Mouse (Mus musculus): ENCODE results near the gene Pank4. TPM values are rescaled to one million over a fixed set of nuclear protein-coding genes. Genes with fewer than 3 reads are reported as not detected.

Gene Pank4
- polyA plus RNA-seq (2015; fragmentation: Nextera tagmentation; extraction: Ambion mirVana): 48.0 and 51.0 TPM in 2 replicates

GRCm38 (mm10) chr4:154963901-154964580 lies at the start of gene Pank4:
TSS of gene Pank4 (plus strand) at chr4:154964123.
- H3K27ac ChIP-seq: peak within 1 kb of the TSS; percentile 88
- H3K4me3 ChIP-seq: peak within 1 kb of the TSS; percentile 77
- peaks cover 2% of the 10 kb centered on the region for H3K36me3 ChIP-seq
- no peaks in the 10 kb centered on the region for H3K9me3 ChIP-seq
- H3K4me1 ChIP-seq: peaks cover 55% of the 10 kb centered on the region
- ATAC-seq (ENCODE audit: borderline replicate concordance, extremely low read depth, low FRiP score, low TSS enrichment): peak; percentile 94
- H3K9ac ChIP-seq: peak within 1 kb of the TSS; percentile 82
- peaks cover 46% of the 10 kb centered on the region for H3K27me3 ChIP-seq
- under 1% methylated on average over 53 of the region's 66 CpGs for WGBS
- peak within 1 kb of the TSS; percentile 77 for H3K4me2 ChIP-seq

- Histone ChIP-seq H3K4me3 (no peak overlapping the region), H3K9me3 (no peaks in the 10 kb centered on the region), H3K36me3 (no peaks in the 10 kb centered on the region), H3K9ac (no peak overlapping the region), H3K27me3 (no peaks in the 10 kb centered on the region), H3K4me1 (peaks cover 11% of the 10 kb centered on the region), H3K4me2 (no peak overlapping the region), H3K27ac (no peak overlapping the region)
- WGBS: 93% methylated on average over 4 of the region's 4 CpGs
- no peak for ATAC-seq (ENCODE audit: borderline replicate concordance, extremely low read depth, low FRiP score, low TSS enrichment)
These were observed 49.7 kb upstream of the Pank4 start for GRCm38 (mm10) chr4:154914252-154914651.

GRCm38 (mm10) chr4:154914707-154915106 lies 49.2 kb upstream of the Pank4 start:
- no peak overlapping the region for H3K4me3 ChIP-seq
- WGBS: 60% methylated on average over 3 of the region's 3 CpGs
- no peak for ATAC-seq (ENCODE audit: borderline replicate concordance, extremely low read depth, low FRiP score, low TSS enrichment)
- H3K27me3 ChIP-seq: no peaks in the 10 kb centered on the region
- H3K4me2 ChIP-seq: no peak overlapping the region
- peaks cover 11% of the 10 kb centered on the region for H3K4me1 ChIP-seq
- H3K9me3 ChIP-seq: no peaks in the 10 kb centered on the region
- H3K27ac ChIP-seq: no peak overlapping the region
- H3K9ac ChIP-seq: no peak overlapping the region
- no peaks in the 10 kb centered on the region for H3K36me3 ChIP-seq

- Histone ChIP-seq H3K27ac (no peak overlapping the region), H3K4me3 (no peak overlapping the region), H3K4me1 (peaks cover 11% of the 10 kb centered on the region), H3K27me3 (no peaks in the 10 kb centered on the region), H3K36me3 (no peaks in the 10 kb centered on the region), H3K9ac (no peak overlapping the region), H3K9me3 (no peaks in the 10 kb centered on the region), H3K4me2 (no peak overlapping the region)
- ATAC-seq (ENCODE audit: borderline replicate concordance, extremely low read depth, low FRiP score, low TSS enrichment): no peak
- WGBS: 73% methylated on average over 10 of the region's 10 CpGs
These were observed 48.6 kb upstream of the Pank4 start for GRCm38 (mm10) chr4:154915286-154915685.

GRCm38 (mm10) chr4:154916662-154917061 lies 47.3 kb upstream of the Pank4 start:
- WGBS: 81% methylated on average over 4 of the region's 4 CpGs
- Histone ChIP-seq H3K27ac (no peak overlapping the region), H3K9ac (no peak overlapping the region), H3K4me1 (peaks cover under 1% of the 10 kb centered on the region), H3K9me3 (no peaks in the 10 kb centered on the region), H3K4me2 (no peak overlapping the region), H3K36me3 (no peaks in the 10 kb centered on the region), H3K4me3 (no peak overlapping the region), H3K27me3 (no peaks in the 10 kb centered on the region)
- ATAC-seq (ENCODE audit: borderline replicate concordance, extremely low read depth, low FRiP score, low TSS enrichment): no peak

- H3K9ac ChIP-seq: no peak overlapping the region
- no peak overlapping the region for H3K4me3 ChIP-seq
- H3K4me2 ChIP-seq: no peak overlapping the region
- H3K4me1 ChIP-seq: peaks cover 4% of the 10 kb centered on the region; the same call in 1 of the 2 replicates
- 68% methylated on average over 4 of the region's 4 CpGs for WGBS
- H3K9me3 ChIP-seq: no peaks in the 10 kb centered on the region
- no peak overlapping the region for H3K27ac ChIP-seq
- no peaks in the 10 kb centered on the region for H3K27me3 ChIP-seq
- no peaks in the 10 kb centered on the region for H3K36me3 ChIP-seq
- no peak for ATAC-seq (ENCODE audit: borderline replicate concordance, extremely low read depth, low FRiP score, low TSS enrichment)
These were observed 41.6 kb upstream of the Pank4 start for GRCm38 (mm10) chr4:154922291-154922690.

GRCm38 (mm10) chr4:154922931-154923330 lies 41.0 kb upstream of the Pank4 start:
- no peak overlapping the region for H3K9ac ChIP-seq
- H3K27me3 ChIP-seq: no peaks in the 10 kb centered on the region
- H3K36me3 ChIP-seq: no peaks in the 10 kb centered on the region
- H3K4me1 ChIP-seq: peaks cover 10% of the 10 kb centered on the region
- no peak overlapping the region for H3K27ac ChIP-seq
- no peak for ATAC-seq (ENCODE audit: borderline replicate concordance, extremely low read depth, low FRiP score, low TSS enrichment)
- H3K9me3 ChIP-seq: no peaks in the 10 kb centered on the region
- no peak overlapping the region for H3K4me3 ChIP-seq
- H3K4me2 ChIP-seq: no peak overlapping the region
- WGBS: 75% methylated on average over 5 of the region's 5 CpGs

- Histone ChIP-seq H3K9ac (no peak overlapping the region), H3K9me3 (no peaks in the 10 kb centered on the region)
These were observed 38.5 kb upstream of the Pank4 start for GRCm38 (mm10) chr4:154925413-154925812.

GRCm38 (mm10) chr4:154926969-154927898 lies 36.7 kb upstream of the Pank4 start:
- H3K9ac ChIP-seq: peak overlapping the region; percentile 11; the same call in 1 of the 2 replicates
- H3K4me2 ChIP-seq: peak overlapping the region; percentile 46
- peak overlapping the region; percentile 25 for H3K4me3 ChIP-seq
- no peaks in the 10 kb centered on the region for H3K36me3 ChIP-seq
- peak overlapping the region; percentile 63 for H3K27ac ChIP-seq
- peaks cover 17% of the 10 kb centered on the region for H3K4me1 ChIP-seq
- ATAC-seq (ENCODE audit: borderline replicate concordance, extremely low read depth, low FRiP score, low TSS enrichment): 0 out of 2 replicates have a peak, but pooled peaks have one; percentile 5
- WGBS: 55% methylated on average over 9 of the region's 9 CpGs
- H3K27me3 ChIP-seq: no peaks in the 10 kb centered on the region
- no peaks in the 10 kb centered on the region for H3K9me3 ChIP-seq

More at GRCm38 (mm10) chr4:154925413-154925812, 38.5 kb upstream of the Pank4 start:
- no peak overlapping the region for H3K4me3 ChIP-seq
- 48% methylated on average over 4 of the region's 4 CpGs for WGBS
- ATAC-seq (ENCODE audit: borderline replicate concordance, extremely low read depth, low FRiP score, low TSS enrichment): no peak
- H3K36me3 ChIP-seq: no peaks in the 10 kb centered on the region
- H3K27ac ChIP-seq: no peak overlapping the region
- H3K27me3 ChIP-seq: no peaks in the 10 kb centered on the region
- peaks cover 17% of the 10 kb centered on the region for H3K4me1 ChIP-seq
- no peak overlapping the region for H3K4me2 ChIP-seq

GRCm38 (mm10) chr4:154927899-154928337 lies 36.0 kb upstream of the Pank4 start:
- H3K9ac ChIP-seq: peak overlapping the region; percentile 11; the same call in 1 of the 2 replicates
- peak; percentile 38 for ATAC-seq (ENCODE audit: borderline replicate concordance, extremely low read depth, low FRiP score, low TSS enrichment)
- peaks cover 17% of the 10 kb centered on the region for H3K4me1 ChIP-seq
- H3K27me3 ChIP-seq: no peaks in the 10 kb centered on the region
- peak overlapping the region; percentile 46 for H3K4me2 ChIP-seq
- H3K36me3 ChIP-seq: no peaks in the 10 kb centered on the region
- H3K9me3 ChIP-seq: no peaks in the 10 kb centered on the region
- 18% methylated on average over 5 of the region's 5 CpGs for WGBS
- peak overlapping the region; percentile 25 for H3K4me3 ChIP-seq
- H3K27ac ChIP-seq: peak overlapping the region; percentile 63

GRCm38 (mm10) chr4:154928395-154929087 lies 35.4 kb upstream of the Pank4 start, which contains the start of gene Tnfrsf14:
TSS of gene Tnfrsf14 (minus strand) at chr4:154928563.
- peak within 1 kb of the TSS; percentile 25 for H3K4me3 ChIP-seq
- H3K4me2 ChIP-seq: peak within 1 kb of the TSS; percentile 46
- H3K36me3 ChIP-seq: no peaks in the 10 kb centered on the region
- no peaks in the 10 kb centered on the region for H3K27me3 ChIP-seq
- WGBS: 26% methylated on average over 12 of the region's 12 CpGs
- H3K4me1 ChIP-seq: peaks cover 17% of the 10 kb centered on the region
- peak within 1 kb of the TSS; percentile 11; the same call in 1 of the 2 replicates for H3K9ac ChIP-seq
- peak within 1 kb of the TSS; percentile 63 for H3K27ac ChIP-seq
- no peaks in the 10 kb centered on the region for H3K9me3 ChIP-seq
- ATAC-seq (ENCODE audit: borderline replicate concordance, extremely low read depth, low FRiP score, low TSS enrichment): no peak

All from lung, embryonic 15.5 days (tissue).